In genomic region chr19:53697376-53698126, GRCm38 (mm10) we compare ENCODE assay signal across 10 mouse cellular contexts. TPM values are rescaled to one million over a fixed set of nuclear protein-coding genes. Genes with fewer than 3 reads are reported as not detected.
DNase-seq lines count a peak whose midpoint lies in the region; ATAC-seq lines count a peak whose summit lies in the region.
"Had no signal": no experiment of that assay in that cellular context is flagged by ENCODE, and none has a peak within 500 bp of the region (broad histone marks: within the 10 kb centered on the region; RNA-seq: fewer than 3 reads in every experiment).

No protein-coding gene starts in this region.

- no peak overlapping the region for H3K27ac ChIP-seq in forebrain, embryonic 14.5 days (ENCODE audit: low read depth, low read length)

- H3K4me1 ChIP-seq in forebrain, embryonic 14.5 days (ENCODE audit: control insufficient read depth, insufficient read depth, low read length), result peaks cover 3% of the 10 kb centered on the region; the same call in 1 of the 2 replicates

- H3K9ac ChIP-seq in forebrain, embryonic 14.5 days (ENCODE audit: low read length), result no peak overlapping the region

- H3K9me3 ChIP-seq in forebrain, embryonic 14.5 days (replicated peaks; ENCODE audit: control insufficient read depth, low read length), result no peaks in the 10 kb centered on the region

- H3K4me2 ChIP-seq in forebrain, embryonic 14.5 days (ENCODE audit: low read length), result no peak overlapping the region

- intact Hi-C loops in heart, postnatal 14 days (cut with DNase I), result no loop called here

- ATAC-seq in forebrain, embryonic 14.5 days, result 0 out of 2 replicates have a peak, but pooled peaks have one; percentile 65

- H3K27me3 ChIP-seq in forebrain, embryonic 14.5 days (replicated peaks; ENCODE audit: control insufficient read depth, insufficient read depth, low read length), result no peaks in the 10 kb centered on the region

- no peaks in the 10 kb centered on the region for H3K36me3 ChIP-seq in forebrain, embryonic 14.5 days (ENCODE audit: control insufficient read depth, insufficient read depth, low read length)

- peak; percentile 8 for DNase-seq in cerebellum, adult 11 months
- DNase-seq in cerebellum, postnatal 4 days (ENCODE audit: low spot score in 2 of 2), result no peak
- peak; percentile 81 for DNase-seq in ES-CJ7 (ENCODE audit: low read depth, low spot score)
- DNase-seq in forebrain, embryonic 14.5 days (ENCODE audit: low spot score), result peak; percentile 23
- peak; percentile 54 to 63 for DNase-seq in heart, postnatal 14 days
- DNase-seq in thymus, postnatal 0 days (ENCODE audit: low spot score), result no peak
- no peak for DNase-seq in adrenal gland, postnatal 36 days
- no peak for DNase-seq in lung, adult 18-20 months
- DNase-seq: adrenal gland, adult 2 months had no signal

- WGBS in forebrain, embryonic 14.5 days, result 23% methylated on average over 24 of the region's 24 CpGs

- no peak overlapping the region for H3K4me3 ChIP-seq in forebrain, embryonic 14.5 days (ENCODE audit: low read depth, low read length)

RNA-seq across cellular contexts. Expression of gene Rbm20, which starts 20.4 kb away (rescaled TPM):
- polyA plus RNA-seq in forebrain, embryonic 14.5 days (2014; fragmentation: Nextera tagmentation; extraction: Ambion mirVana), result 4.4 and 4.7 TPM in 2 replicates
- 100 to 1,000 TPM; 224 to 225 TPM for total RNA-seq in heart, postnatal 14 days (2021)
- polyA plus RNA-seq in thymus, postnatal 0 days (2015; fragmentation: Nextera tagmentation; extraction: Ambion mirVana), result 1.7 and 1.8 TPM in 2 replicates
- total RNA-seq in adrenal gland, postnatal 36 days (2021), result 1 to 10 TPM; 1.4 to 2.1 TPM
- total RNA-seq: hematopoietic stem cell, adult 5-6 weeks had no signal

Comparison
In these comparisons a context has a peak if more than half of its experiments do, and no peak if none do; other contexts are left out.
1. DNase-seq: peak in cerebellum, adult 11 months (single experiment), ES-CJ7 (single experiment), forebrain, embryonic 14.5 days (single experiment) and heart, postnatal 14 days (2 of 2); none in cerebellum, postnatal 4 days (0 of 2), thymus, postnatal 0 days (single experiment), adrenal gland, postnatal 36 days (0 of 2) and lung, adult 18-20 months (0 of 2).
2. RNA of gene Rbm20, which starts 20.4 kb away (total RNA-seq): 224 to 225 TPM in heart, postnatal 14 days; 1.4 to 2.1 TPM in adrenal gland, postnatal 36 days; every median in the first group is over 10 times any median in the second.